Mouse (Mus musculus): Measurements from ENCODE around the gene Prpf40b. TPM values are rescaled to one million over a fixed set of nuclear protein-coding genes. Genes with fewer than 3 reads are reported as not detected.

The Prpf40b gene
- polyA plus RNA-seq, 1 experiment from 2014 or later: 37.1 TPM

- Histone ChIP-seq H3K27ac (ENCODE audit: low read length) (no peak overlapping the region), H3K36me3 (ENCODE audit: insufficient read depth, low read length) (no peaks in the 10 kb centered on the region), H3K9ac (replicated peaks; ENCODE audit: low read depth) (no peak overlapping the region), H3K4me2 (replicated peaks; ENCODE audit: low read depth, low read length) (no peak overlapping the region), H3K27me3 (replicated peaks; ENCODE audit: insufficient read depth, low read length) (no peaks in the 10 kb centered on the region), H3K4me1 (ENCODE audit: insufficient read depth, low read depth, low read length) (no peaks in the 10 kb centered on the region), H3K4me3 (ENCODE audit: low read depth, low read length) (no peak overlapping the region), H3K9me3 (ENCODE audit: low read length) (no peaks in the 10 kb centered on the region)
- DNase-seq (ENCODE audit: low spot score): peak; percentile 87
- peak; percentile 89 for ATAC-seq
- 24% methylated on average over 14 of the region's 14 CpGs for WGBS
- TF ChIP-seq CTCF (IDR thresholded peaks at IDR 0.05) (no peak), EP300 (IDR thresholded peaks at IDR 0.05) (no peak)
Observed at GRCm38 (mm10) chr15:99284527-99285188, 10.2 kb upstream of the Prpf40b start.

- Histone ChIP-seq H3K4me1 (ENCODE audit: insufficient read depth, low read depth, low read length) (no peaks in the 10 kb centered on the region), H3K27me3 (replicated peaks; ENCODE audit: insufficient read depth, low read length) (no peaks in the 10 kb centered on the region), H3K36me3 (ENCODE audit: insufficient read depth, low read length) (no peaks in the 10 kb centered on the region), H3K9ac (replicated peaks; ENCODE audit: low read depth) (no peak overlapping the region), H3K4me2 (replicated peaks; ENCODE audit: low read depth, low read length) (no peak overlapping the region), H3K27ac (ENCODE audit: low read length) (no peak overlapping the region), H3K4me3 (ENCODE audit: low read depth, low read length) (no peak overlapping the region), H3K9me3 (ENCODE audit: low read length) (no peaks in the 10 kb centered on the region)
- no peak for DNase-seq (ENCODE audit: low spot score)
- ATAC-seq: peak; percentile 47; the same call in 1 of the 2 replicates
- TF ChIP-seq CTCF (IDR thresholded peaks at IDR 0.05) (no peak), EP300 (IDR thresholded peaks at IDR 0.05) (no peak)
- 47% methylated on average over 8 of the region's 8 CpGs for WGBS
Observed at GRCm38 (mm10) chr15:99285189-99285535, 9.7 kb upstream of the Prpf40b start.

DNA sequence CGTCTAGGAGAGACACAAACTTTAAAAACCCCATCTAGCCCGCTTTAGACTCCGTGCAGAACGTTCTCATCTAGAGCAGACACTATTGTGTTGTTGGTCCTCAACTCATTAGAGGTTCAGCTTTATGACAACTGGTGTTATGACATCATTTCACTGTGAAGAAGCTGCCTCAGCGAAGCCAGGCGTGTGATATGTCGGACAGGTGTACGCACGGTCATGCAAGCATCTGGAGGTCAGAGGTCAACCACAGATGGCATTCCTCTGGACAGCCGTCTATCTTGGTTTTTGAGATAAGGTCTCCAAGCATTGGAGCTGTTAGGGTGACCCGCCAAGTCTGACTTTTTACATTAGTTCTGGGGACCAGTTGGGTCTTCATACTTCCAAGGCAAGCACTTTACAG, 4.3 kb upstream of the Prpf40b start:
- Histone ChIP-seq H3K27ac (ENCODE audit: low read length) (no peak overlapping the region), H3K4me2 (replicated peaks; ENCODE audit: low read depth, low read length) (no peak overlapping the region), H3K4me1 (ENCODE audit: insufficient read depth, low read depth, low read length) (no peaks in the 10 kb centered on the region), H3K36me3 (ENCODE audit: insufficient read depth, low read length) (no peaks in the 10 kb centered on the region), H3K9me3 (ENCODE audit: low read length) (no peaks in the 10 kb centered on the region), H3K4me3 (ENCODE audit: low read depth, low read length) (no peak overlapping the region), H3K27me3 (replicated peaks; ENCODE audit: insufficient read depth, low read length) (no peaks in the 10 kb centered on the region), H3K9ac (replicated peaks; ENCODE audit: low read depth) (no peak overlapping the region)
- DNase-seq (ENCODE audit: low spot score) (no peak), ATAC-seq (no peak)
- WGBS: 78% methylated on average over 11 of the region's 11 CpGs
- TF ChIP-seq EP300 (IDR thresholded peaks at IDR 0.05): no peak
- no peak for TF ChIP-seq CTCF (IDR thresholded peaks at IDR 0.05)

- ATAC-seq (no peak), DNase-seq (ENCODE audit: low spot score) (no peak)
- H3K9ac ChIP-seq (replicated peaks; ENCODE audit: low read depth): peak overlapping the region; percentile 41
- 10% methylated on average over 16 of the region's 16 CpGs for WGBS
- H3K27me3 ChIP-seq (replicated peaks; ENCODE audit: insufficient read depth, low read length): no peaks in the 10 kb centered on the region
- TF ChIP-seq EP300 (IDR thresholded peaks at IDR 0.05): no peak
- TF ChIP-seq CTCF (IDR thresholded peaks at IDR 0.05): no peak
- H3K4me3 ChIP-seq (ENCODE audit: low read depth, low read length): peak overlapping the region; percentile 60
- peak overlapping the region; percentile 66 for H3K4me2 ChIP-seq (replicated peaks; ENCODE audit: low read depth, low read length)
- H3K9me3 ChIP-seq (ENCODE audit: low read length): no peaks in the 10 kb centered on the region
- H3K27ac ChIP-seq (ENCODE audit: low read length): peak overlapping the region; percentile 84
- no peaks in the 10 kb centered on the region for H3K4me1 ChIP-seq (ENCODE audit: insufficient read depth, low read depth, low read length)
- no peaks in the 10 kb centered on the region for H3K36me3 ChIP-seq (ENCODE audit: insufficient read depth, low read length)
Observed at GRCm38 (mm10) chr15:99294287-99294686, 600 bp upstream of the Prpf40b start.

DNA sequence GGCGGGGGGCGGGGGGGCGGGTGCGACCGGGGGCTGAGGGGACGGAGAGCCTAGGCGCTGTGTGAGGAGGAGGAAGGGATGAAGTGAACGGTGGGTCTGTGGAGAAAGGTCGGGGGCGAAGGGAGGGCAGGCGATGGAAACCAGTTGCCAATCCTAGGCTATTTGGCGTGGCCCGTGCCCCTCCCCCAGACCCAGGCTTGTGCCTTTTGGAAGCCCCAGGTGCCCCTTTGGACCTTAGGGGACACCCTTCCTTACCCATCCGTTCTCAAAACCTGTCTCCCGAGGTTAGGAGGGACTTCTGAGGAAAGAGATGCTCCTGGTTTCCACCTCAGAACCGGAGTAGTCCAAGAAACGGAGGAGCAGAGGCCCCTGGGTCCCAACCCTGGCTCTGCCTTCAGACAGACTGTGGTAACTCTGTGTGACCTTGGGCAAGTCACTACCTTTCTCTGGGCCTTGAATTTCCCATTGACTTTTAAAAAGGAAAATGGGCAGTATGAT, 646 bp downstream of the Prpf40b start, which contains the start of gene Fam186b:
Gene Fam186b, minus strand, starts transcription at position 405 of the 498 bp plus-strand sequence.
- peak within 1 kb of the TSS; percentile 66 for H3K4me2 ChIP-seq (replicated peaks; ENCODE audit: low read depth, low read length)
- peak; percentile 29 for DNase-seq (ENCODE audit: low spot score)
- H3K27ac ChIP-seq (ENCODE audit: low read length): peak within 1 kb of the TSS; percentile 84
- peak within 1 kb of the TSS; percentile 60 for H3K4me3 ChIP-seq (ENCODE audit: low read depth, low read length)
- 4% methylated on average over 8 of the region's 17 CpGs for WGBS
- H3K9ac ChIP-seq (replicated peaks; ENCODE audit: low read depth): peak within 1 kb of the TSS; percentile 41
- peak; percentile 25; the same call in 1 of the 2 replicates for ATAC-seq
- no peak for TF ChIP-seq EP300 (IDR thresholded peaks at IDR 0.05)
- TF ChIP-seq CTCF (IDR thresholded peaks at IDR 0.05): no peak
- no peaks in the 10 kb centered on the region for H3K9me3 ChIP-seq (ENCODE audit: low read length)
- no peaks in the 10 kb centered on the region for H3K4me1 ChIP-seq (ENCODE audit: insufficient read depth, low read depth, low read length)
- H3K36me3 ChIP-seq (ENCODE audit: insufficient read depth, low read length): no peaks in the 10 kb centered on the region
- H3K27me3 ChIP-seq (replicated peaks; ENCODE audit: insufficient read depth, low read length): no peaks in the 10 kb centered on the region

DNA sequence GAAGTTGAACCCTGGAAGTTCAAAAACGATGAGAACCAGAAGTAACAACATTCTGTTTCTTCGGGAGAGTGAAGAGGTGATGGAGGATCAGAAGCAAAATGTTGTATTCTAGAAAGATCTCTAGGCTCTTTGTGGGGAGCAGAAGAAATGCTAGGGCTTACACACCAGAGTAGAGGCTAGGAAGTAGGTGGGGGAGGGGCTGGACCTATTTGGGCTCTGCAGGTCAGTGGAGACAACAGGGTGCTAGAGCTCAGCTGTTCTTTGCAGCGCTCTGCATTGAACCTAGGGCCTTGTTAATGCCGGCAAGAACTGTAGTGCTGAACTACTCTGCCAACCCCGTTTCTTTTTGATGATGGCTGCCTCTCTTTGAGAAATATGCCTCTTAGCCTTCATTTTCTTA, 1.3 kb downstream of the Prpf40b start:
- 44% methylated on average over 5 of the region's 5 CpGs for WGBS
- Histone ChIP-seq H3K9ac (replicated peaks; ENCODE audit: low read depth) (no peak overlapping the region), H3K4me3 (ENCODE audit: low read depth, low read length) (no peak overlapping the region)

More for the DNA sequence above, 1.3 kb downstream of the Prpf40b start:
- TF ChIP-seq CTCF (IDR thresholded peaks at IDR 0.05) (no peak), EP300 (IDR thresholded peaks at IDR 0.05) (no peak)
- H3K36me3 ChIP-seq (ENCODE audit: insufficient read depth, low read length): no peaks in the 10 kb centered on the region
- DNase-seq (ENCODE audit: low spot score) (no peak), ATAC-seq (no peak)
- peak overlapping the region; percentile 66; the same call in 1 of the 2 replicates for H3K4me2 ChIP-seq (replicated peaks; ENCODE audit: low read depth, low read length)
- H3K4me1 ChIP-seq (ENCODE audit: insufficient read depth, low read depth, low read length): no peaks in the 10 kb centered on the region
- H3K27ac ChIP-seq (ENCODE audit: low read length): no peak overlapping the region
- H3K27me3 ChIP-seq (replicated peaks; ENCODE audit: insufficient read depth, low read length): no peaks in the 10 kb centered on the region
- H3K9me3 ChIP-seq (ENCODE audit: low read length): no peaks in the 10 kb centered on the region
